Mouse (Mus musculus): ENCODE results near the gene Scpep1. TPM values are rescaled to one million over a fixed set of nuclear protein-coding genes. Genes with fewer than 3 reads are reported as not detected.

Gene Scpep1
- polyA plus RNA-seq, 1 experiment from 2014 or later: 202 TPM

DNA sequence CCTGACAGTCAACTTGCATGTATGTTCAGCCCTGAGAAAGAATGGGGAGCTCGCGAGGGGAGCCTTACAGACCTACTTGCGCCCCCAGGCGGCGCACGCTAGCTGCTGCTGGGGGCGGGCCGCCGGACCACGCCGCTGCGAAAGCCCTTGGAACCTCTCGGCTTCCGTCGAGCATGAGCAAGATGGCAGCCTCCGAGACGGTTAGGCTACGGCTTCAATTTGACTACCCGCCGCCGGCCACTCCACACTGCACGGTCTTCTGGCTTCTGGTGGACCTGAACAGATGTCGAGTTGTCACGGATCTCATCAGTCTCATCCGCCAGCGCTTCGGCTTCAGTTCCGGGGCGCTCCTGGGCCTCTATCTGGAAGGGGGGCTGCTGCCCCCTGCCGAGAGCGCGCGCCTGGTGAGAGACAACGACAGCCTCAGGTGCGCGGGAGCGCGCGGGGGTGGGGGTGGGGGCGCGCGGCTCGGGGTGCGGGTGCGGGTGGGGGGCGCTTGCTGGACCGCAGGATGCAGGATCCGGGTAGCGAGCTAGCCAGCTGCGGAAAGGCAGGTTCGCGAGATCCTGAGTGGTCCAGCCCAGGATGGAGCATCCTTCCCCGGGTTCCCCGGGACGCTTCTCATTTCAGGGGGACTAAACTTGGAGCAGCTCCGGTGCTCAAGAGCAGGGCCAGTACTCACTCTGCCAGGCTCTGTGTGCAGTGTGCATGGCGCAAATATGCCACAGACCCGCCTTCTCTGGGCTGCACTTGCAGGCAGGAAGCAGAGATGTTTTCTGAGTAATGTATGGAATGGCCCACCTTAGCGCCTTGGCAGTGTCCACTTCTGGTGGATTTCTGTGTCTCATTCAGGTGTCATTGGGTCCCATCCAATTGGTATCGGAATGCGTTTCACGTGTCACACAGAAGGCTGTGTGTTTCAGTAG, 18.8 kb upstream of the Scpep1 start:
- in situ Hi-C loops (cut with MboI; ENCODE audit: low pct_unique_long_range_greater_than_20kb): no loop called here
- DNase-seq (ENCODE audit: low read depth, low spot score) (peak; percentile 49), ATAC-seq (peak; percentile 83)
- POLR2A ChIA-PET: interaction anchor here (0.6 to 0.7 kb wide), 2 partner anchors 14 to 670 kb away, joined by 3 read pairs; no protein-coding TSS in a partner anchor
- CTCF ChIA-PET: interaction anchor here (1.0 to 2.4 kb wide), 6 partner anchors 8 to 125 kb away, joined by 3 to 11 read pairs (median 4); no protein-coding TSS in a partner anchor
- no peaks in the 10 kb centered on the region for H3K27me3 ChIP-seq
- TF ChIP-seq CTCF (IDR thresholded peaks at IDR 0.05): peak; percentile 100

- TF ChIP-seq CTCF (IDR thresholded peaks at IDR 0.05): no peak
- in situ Hi-C loops (cut with MboI; ENCODE audit: low pct_unique_long_range_greater_than_20kb): no loop called here
- DNase-seq (ENCODE audit: low read depth, low spot score) (no peak), ATAC-seq (no peak)
- ChIA-PET POLR2A (no interaction called here), CTCF (no interaction called here)
- H3K27me3 ChIP-seq: no peaks in the 10 kb centered on the region
Observed at GRCm38 (mm10) chr11:88970202-88970732, 15.0 kb upstream of the Scpep1 start, which contains the start of gene Coil. Gene Coil, plus strand, starts transcription at chr11:88970252.

DNA sequence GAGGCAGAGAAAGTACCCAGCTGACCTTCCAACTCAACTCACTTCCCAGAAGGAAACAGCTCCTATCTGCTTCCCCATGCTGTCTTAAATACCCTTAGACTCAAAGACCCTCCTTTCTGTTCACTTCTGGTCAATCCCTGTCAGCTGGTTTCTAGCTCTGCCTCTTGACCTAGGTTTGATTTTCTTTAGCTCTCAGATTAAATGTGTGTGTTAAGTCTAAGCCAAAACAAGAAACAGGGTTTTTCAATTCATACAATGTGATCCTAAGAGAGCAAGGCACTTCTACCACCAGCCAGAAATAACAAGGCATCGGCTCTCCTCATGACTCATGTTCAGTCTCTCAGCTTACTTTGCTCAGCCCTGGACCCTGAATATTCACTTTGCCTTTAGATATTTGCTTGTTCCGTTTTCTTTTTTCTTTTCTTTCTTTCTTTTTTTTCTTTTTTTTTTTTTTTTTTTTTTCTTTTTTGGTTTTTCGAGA, 11.7 kb upstream of the Scpep1 start, which contains the start of gene Elobl:
TSS of gene Elobl (minus strand) at position 51 of the 481 bp plus-strand sequence.
- DNase-seq (ENCODE audit: low read depth, low spot score) (no peak), ATAC-seq (no peak)
- TF ChIP-seq CTCF (IDR thresholded peaks at IDR 0.05): no peak
- in situ Hi-C loops (cut with MboI; ENCODE audit: low pct_unique_long_range_greater_than_20kb): no loop called here
- no peaks in the 10 kb centered on the region for H3K27me3 ChIP-seq
- ChIA-PET CTCF (interaction anchor here (0.8 kb wide), 1 partner anchor 12 kb away, joined by 4 read pairs; the partner anchor contains the start of gene Scpep1), POLR2A (no interaction called here)

DNA sequence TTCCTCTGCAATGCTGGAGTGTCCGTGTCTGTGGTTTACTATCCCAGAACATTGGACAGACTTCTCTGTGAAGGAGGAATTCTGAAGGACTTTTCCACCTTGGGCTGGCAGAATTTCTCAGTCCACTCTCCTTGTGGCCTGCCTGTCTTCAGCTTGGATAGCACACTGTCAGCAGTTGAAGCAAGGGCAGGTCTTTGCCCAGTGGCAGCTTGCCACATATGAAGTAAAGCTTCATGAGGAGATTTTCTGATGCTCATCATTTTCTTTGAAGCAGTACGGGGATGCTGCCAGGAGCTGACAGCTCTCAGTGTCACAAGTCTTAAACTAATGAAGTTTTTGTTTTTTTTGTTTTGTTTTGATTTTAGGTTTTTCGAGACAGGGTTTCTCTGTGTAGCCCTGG, 3.6 kb upstream of the Scpep1 start:
- no peaks in the 10 kb centered on the region for H3K27me3 ChIP-seq
- ATAC-seq (no peak), DNase-seq (ENCODE audit: low read depth, low spot score) (no peak)
- ChIA-PET CTCF (interaction anchor here (1.5 kb wide), 1 partner anchor 20 kb away, joined by 3 read pairs; no protein-coding TSS in a partner anchor), POLR2A (interaction anchor here (0.9 kb wide), 1 partner anchor 22 kb away, joined by 4 read pairs; no protein-coding TSS in a partner anchor)
- no peak for TF ChIP-seq CTCF (IDR thresholded peaks at IDR 0.05)
- in situ Hi-C loops (cut with MboI; ENCODE audit: low pct_unique_long_range_greater_than_20kb): no loop called here

DNA sequence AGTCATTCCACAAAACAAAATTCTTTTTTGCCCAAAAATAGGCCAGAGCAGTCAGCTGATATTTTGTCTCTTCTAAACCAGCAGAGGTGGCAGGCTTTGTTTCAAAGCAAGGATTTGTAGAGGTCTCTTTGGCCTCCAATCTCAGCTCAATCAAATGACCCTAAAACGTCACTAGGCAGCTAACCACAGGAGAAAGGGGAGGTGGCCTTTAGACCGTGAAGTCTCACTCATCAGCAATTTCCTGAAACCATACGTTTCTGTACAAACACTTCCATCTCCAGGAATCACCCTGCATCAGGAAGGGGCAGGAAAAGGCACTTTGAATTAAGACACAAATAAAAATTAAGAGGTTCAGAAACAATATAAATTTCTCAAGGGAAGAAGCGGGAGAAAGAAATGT, 462 bp downstream of the Scpep1 start:
- in situ Hi-C loops (cut with MboI; ENCODE audit: low pct_unique_long_range_greater_than_20kb): loop anchor here (5.0 kb wide), 1 partner anchor 48 kb away; no protein-coding TSS in a partner anchor
- no peak for DNase-seq (ENCODE audit: low read depth, low spot score)
- peak; percentile 77 for ATAC-seq
- TF ChIP-seq CTCF (IDR thresholded peaks at IDR 0.05): no peak
- H3K27me3 ChIP-seq: no peaks in the 10 kb centered on the region
- ChIA-PET CTCF (interaction anchor here (0.8 to 2.9 kb wide), 6 partner anchors 12 to 50 kb away, joined by 3 to 9 read pairs (median 4); no protein-coding TSS in a partner anchor), POLR2A (interaction anchor here (0.6 to 1.6 kb wide), 4 partner anchors 12 to 106 kb away, joined by 4 read pairs; no protein-coding TSS in a partner anchor)

DNA sequence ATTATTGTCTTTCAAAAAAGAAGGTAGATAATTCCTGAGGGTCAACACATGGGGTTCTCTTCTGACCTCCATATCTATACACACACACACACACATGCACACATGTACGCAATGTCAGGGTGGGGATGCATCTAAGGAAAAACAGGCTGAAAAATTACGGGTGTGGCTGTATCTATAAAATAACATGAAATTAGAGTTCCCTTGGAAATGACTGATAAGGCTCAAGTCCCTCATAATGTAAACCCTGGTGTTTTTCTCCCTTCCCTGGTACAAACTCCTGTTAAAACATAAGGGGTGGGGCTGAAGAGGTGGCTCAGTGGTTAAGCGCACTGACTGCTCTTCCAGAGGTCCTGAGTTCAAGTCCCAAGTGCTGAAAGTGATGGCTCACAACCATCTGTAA, 1.7 kb downstream of the Scpep1 start:
- in situ Hi-C loops (cut with MboI; ENCODE audit: low pct_unique_long_range_greater_than_20kb): loop anchor here (5.0 kb wide), 1 partner anchor 46 kb away; no protein-coding TSS in a partner anchor
- no peaks in the 10 kb centered on the region for H3K27me3 ChIP-seq
- CTCF ChIA-PET: interaction anchor here (1.0 to 1.6 kb wide), 2 partner anchors 24 to 105 kb away, joined by 4 read pairs; no protein-coding TSS in a partner anchor
- ATAC-seq (no peak), DNase-seq (ENCODE audit: low read depth, low spot score) (no peak)
- POLR2A ChIA-PET: interaction anchor here (0.8 to 1.1 kb wide), 2 partner anchors 11 to 43 kb away, joined by 3 read pairs; no protein-coding TSS in a partner anchor
- no peak for TF ChIP-seq CTCF (IDR thresholded peaks at IDR 0.05)

- in situ Hi-C loops (cut with MboI; ENCODE audit: low pct_unique_long_range_greater_than_20kb): loop anchor here (5.0 kb wide), 1 partner anchor 45 kb away; no protein-coding TSS in a partner anchor
- no peak for DNase-seq (ENCODE audit: low read depth, low spot score)
- TF ChIP-seq CTCF (IDR thresholded peaks at IDR 0.05): no peak
- ChIA-PET CTCF (no interaction called here), POLR2A (interaction anchor here (0.6 kb wide), 1 partner anchor 26 kb away, joined by 9 read pairs; no protein-coding TSS in a partner anchor)
- no peaks in the 10 kb centered on the region for H3K27me3 ChIP-seq
- no peak for ATAC-seq
Observed at GRCm38 (mm10) chr11:88952117-88952516, 3.1 kb downstream of the Scpep1 start.

DNA sequence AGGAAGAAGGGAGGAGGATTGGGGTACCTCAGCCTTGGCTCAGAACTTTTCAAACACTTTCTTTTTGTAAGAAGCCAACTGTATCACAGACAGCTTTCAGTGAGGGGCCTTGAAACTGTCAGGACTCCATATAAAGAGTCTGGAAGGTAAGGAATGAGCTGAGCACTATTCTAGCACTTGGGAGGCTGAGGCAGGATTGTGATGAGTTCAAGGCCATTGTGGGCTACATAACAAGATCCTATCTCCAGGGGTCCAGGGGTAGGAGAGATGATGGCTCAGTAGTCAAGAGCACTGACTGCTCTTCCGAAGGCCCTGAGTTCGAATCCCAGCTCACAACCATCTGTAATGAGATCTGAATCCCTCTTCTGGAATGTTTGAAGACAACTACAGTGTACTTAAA, 3.7 kb downstream of the Scpep1 start:
- ChIA-PET CTCF (no interaction called here), POLR2A (no interaction called here)
- in situ Hi-C loops (cut with MboI; ENCODE audit: low pct_unique_long_range_greater_than_20kb): loop anchor here (5.0 kb wide), 1 partner anchor 44 kb away; no protein-coding TSS in a partner anchor
- DNase-seq (ENCODE audit: low read depth, low spot score): no peak
- no peak for TF ChIP-seq CTCF (IDR thresholded peaks at IDR 0.05)
- H3K27me3 ChIP-seq: no peaks in the 10 kb centered on the region
- no peak for ATAC-seq

GRCm38 (mm10) chr11:88950640-88951250, 4.5 kb downstream of the Scpep1 start:
- POLR2A ChIA-PET: no interaction called here
- TF ChIP-seq CTCF (IDR thresholded peaks at IDR 0.05): no peak
- ATAC-seq (no peak), DNase-seq (ENCODE audit: low read depth, low spot score) (no peak)
- H3K27me3 ChIP-seq: no peaks in the 10 kb centered on the region
- CTCF ChIA-PET: no interaction called here
- in situ Hi-C loops (cut with MboI; ENCODE audit: low pct_unique_long_range_greater_than_20kb): loop anchor here (5.0 kb wide), 1 partner anchor 43 kb away; no protein-coding TSS in a partner anchor

Data from Patski (cell line).